Mouse (Mus musculus) MEL (cell line): ENCODE data around the gene Psmc3ip. TPM values are rescaled to one million over a fixed set of nuclear protein-coding genes. Genes with fewer than 3 reads are reported as not detected.
"Not testable (repeated sequence)": the region's sequence is repeated elsewhere in the genome, so short reads cannot be mapped to it uniquely, and the experiment has no call there.

Experiments
- DNase-seq: peaks from one replicate; pipeline ENCODE4 v3.0.0; 2011; ENCODE audit warnings: low read depth, low spot score
- H3K27ac ChIP-seq: 2 replicates; pipeline ENCODE4 v1.5.1; 2012; ENCODE audit warnings: low read depth, mild to moderate bottlenecking, control low read depth, low read length, moderate library complexity; ENCODE audit not compliant: control insufficient read depth
- H3K27me3 ChIP-seq, 2 experiments: fragments of 150-350 bp in 1 of 2; sonication (generic) in 1 of 2; 2 replicates each; pipeline ENCODE4 v1.6.1; 2012; ENCODE audit warnings: low read length in 2 of 2, mild to moderate bottlenecking in 2 of 2, improper control_type of control experiment in 1 of 2, moderate library complexity in 1 of 2; ENCODE audit not compliant: insufficient read depth in 2 of 2, control insufficient read depth in 1 of 2
- H3K36me3 ChIP-seq, 2 experiments: 2 replicates each; pipeline ENCODE4 v1.6.1; 2012 to 2014; ENCODE audit warnings: low read length in 2 of 2, improper control_type of control experiment in 1 of 2, inconsistent platforms in 1 of 2, mild to moderate bottlenecking in 1 of 2; ENCODE audit not compliant: insufficient read depth in 2 of 2, control insufficient read depth in 1 of 2
- H3K4me1 ChIP-seq, 2 experiments: fragments of 150-350 bp in 1 of 2; sonication (generic) in 1 of 2; 2 replicates each; pipeline ENCODE4 v1.6.1; 2012; ENCODE audit warnings: low read length in 2 of 2, improper control_type of control experiment in 1 of 2, mild to moderate bottlenecking in 1 of 2; ENCODE audit not compliant: insufficient read depth in 2 of 2, control insufficient read depth in 1 of 2
- H3K4me3 ChIP-seq, 2 experiments: fragments of 150-350 bp in 1 of 2; sonication (generic) in 1 of 2; 2 replicates each; pipeline ENCODE4 v1.5.1; 2012; ENCODE audit warnings: low read depth in 2 of 2, low read length in 2 of 2, mild to moderate bottlenecking in 2 of 2, moderate library complexity in 2 of 2, control low read depth in 1 of 2, improper control_type of control experiment in 1 of 2; ENCODE audit not compliant: control insufficient read depth in 1 of 2, insufficient read depth in 1 of 2
- H3K79me2 ChIP-seq: 2 replicates; pipeline ENCODE4 v1.6.1; 2012; ENCODE audit warnings: mild to moderate bottlenecking, low read length, moderate library complexity; ENCODE audit not compliant: control insufficient read depth, poor library complexity, insufficient read depth
- H3K9ac ChIP-seq: 2 replicates; pipeline ENCODE4 v1.6.1; 2012; ENCODE audit warnings: low read depth, mild to moderate bottlenecking, control low read depth, low read length, moderate library complexity; ENCODE audit not compliant: control insufficient read depth, poor library complexity, severe bottlenecking
- H3K9me3 ChIP-seq: fragments of 150-350 bp; sonication (generic); replicated peaks from 2 replicates; pipeline ENCODE4 v1.6.1; 2012; ENCODE audit warnings: mild to moderate bottlenecking, low read length, improper control_type of control experiment, moderate library complexity; ENCODE audit not compliant: insufficient read depth
- CHD2 ChIP-seq: IDR thresholded peaks from 2 replicates; pipeline ENCODE4 v1.6.1; 2011; ENCODE audit warnings: low read length, improper control_type of control experiment
- EP300 ChIP-seq, 2 experiments: IDR thresholded peaks; 2 replicates each; pipeline ENCODE4 v1.6.1; 2011; ENCODE audit warnings: improper control_type of control experiment in 2 of 2, low read length in 2 of 2, low read depth in 1 of 2, mild to moderate bottlenecking in 1 of 2
- JUND ChIP-seq: IDR thresholded peaks from 2 replicates; pipeline ENCODE4 v1.6.1; 2011; ENCODE audit warnings: low read depth, mild to moderate bottlenecking, improper control_type of control experiment, low read length
- MAFK ChIP-seq: IDR thresholded peaks from 2 replicates; pipeline ENCODE4 v1.6.1; 2011; ENCODE audit warnings: low read depth, mild to moderate bottlenecking, low read length, improper control_type of control experiment, borderline replicate concordance
- MXI1 ChIP-seq: IDR thresholded peaks from 2 replicates; pipeline ENCODE4 v1.6.1; 2011; ENCODE audit warnings: mild to moderate bottlenecking, low read depth, low read length, improper control_type of control experiment
- POLR2A ChIP-seq, 2 experiments: IDR thresholded peaks; 2 replicates each; pipeline ENCODE4 v1.6.1; 2011 to 2012; ENCODE audit warnings: low read length in 2 of 2, mild to moderate bottlenecking in 2 of 2, control low read depth in 1 of 2, improper control_type of control experiment in 1 of 2, low read depth in 1 of 2, moderate library complexity in 1 of 2; ENCODE audit not compliant: control insufficient read depth in 1 of 2, insufficient read depth in 1 of 2, poor library complexity in 1 of 2
- POLR2AphosphoS5 ChIP-seq: IDR thresholded peaks from 2 replicates; pipeline ENCODE4 v1.6.1; 2012; ENCODE audit warnings: low read depth, borderline replicate concordance, mild to moderate bottlenecking, inconsistent platforms, low read length, moderate library complexity, mixed read lengths
- polyA plus RNA-seq, 2 experiments: library from polyadenylated mRNA; stranded (reverse) in 1 of 2; unstranded in 1 of 2; fragments of >175 nt in 1 of 2; fragments of >200 nt in 1 of 2; gene quantifications; 2 replicates each; pipeline versions ENCODE4 v1.2.1 to v1.2.4; 2012; ENCODE audit warnings: low replicate concordance in 2 of 2, low read depth in 1 of 2; ENCODE audit not compliant: insufficient read length in 2 of 2, insufficient read depth in 1 of 2, missing spikeins in 1 of 2
- total RNA-seq: library from RNA; depleted of rRNA; stranded (reverse); fragments of 300-350 nt; gene quantifications from 2 replicates; pipeline ENCODE4 v1.2.3, GENCODE M21; 2012

Psmc3ip gene
- total and polyA plus RNA-seq, 3 experiments, result 8.2 to 14.5 TPM; not detected in 1

DNA sequence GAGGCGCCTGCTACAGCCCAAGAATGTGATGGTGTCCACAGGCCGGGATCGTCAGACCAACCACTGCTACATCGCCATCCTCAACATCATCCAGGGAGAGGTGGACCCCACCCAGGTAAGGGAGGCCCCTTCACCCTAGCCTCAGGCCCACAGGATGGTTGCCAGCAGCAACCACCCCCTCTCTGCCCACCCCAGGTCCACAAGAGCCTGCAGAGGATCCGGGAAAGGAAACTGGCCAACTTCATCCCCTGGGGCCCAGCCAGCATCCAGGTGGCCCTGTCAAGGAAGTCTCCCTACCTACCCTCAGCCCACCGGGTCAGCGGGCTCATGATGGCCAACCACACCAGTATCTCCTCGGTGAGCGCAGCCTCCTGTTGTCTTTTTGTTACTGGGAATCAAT, 29.8 kb upstream of the Psmc3ip start:
- not testable (repeated sequence) for H3K9ac ChIP-seq, H3K27me3 ChIP-seq, H3K27ac ChIP-seq, H3K79me2 ChIP-seq, H3K4me3 ChIP-seq, H3K4me1 ChIP-seq, H3K9me3 ChIP-seq, DNase-seq
- H3K36me3 ChIP-seq, result peaks cover 5 to 10% of the 10 kb centered on the region in 2 experiments

- H3K27me3 ChIP-seq, H3K27ac ChIP-seq, H3K4me1 ChIP-seq, DNase-seq, H3K4me3 ChIP-seq, H3K9me3 ChIP-seq, H3K9ac ChIP-seq: not testable (repeated sequence)
- Histone ChIP-seq H3K36me3 (peaks cover 5 to 10% of the 10 kb centered on the region in 2 experiments), H3K79me2 (peaks cover 10% of the 10 kb centered on the region)
Observed at GRCm38 (mm10) chr11:101124494-101124893, 29.3 kb upstream of the Psmc3ip start.

- Histone ChIP-seq H3K27ac (peak overlapping the region; percentile 81), H3K9ac (peak overlapping the region; percentile 82), H3K4me3 (peak overlapping the region; percentile 79 to 81), H3K27me3 (no peaks in the 10 kb centered on the region), H3K9me3 (no peaks in the 10 kb centered on the region), H3K36me3 (peaks cover 2 to 26% of the 10 kb centered on the region in 2 experiments; a peak in 3 of 4 replicates), H3K79me2 (peaks cover 36% of the 10 kb centered on the region), H3K4me1 (peaks cover 11 to 16% of the 10 kb centered on the region in 2 experiments)
- no peak for DNase-seq
- TF ChIP-seq MAFK, result no peak
- TF ChIP-seq CHD2, result no peak
- TF ChIP-seq MXI1, result no peak
- TF ChIP-seq POLR2A (IDR thresholded peaks at IDR 0.05; ENCODE audit: control insufficient read depth in 1 of 2, insufficient read depth in 1 of 2, low read depth in 1 of 2, low read length in 2 of 2, poor library complexity in 1 of 2), result no peak
- TF ChIP-seq EP300 (IDR thresholded peaks at IDR 0.05; ENCODE audit: low read depth in 1 of 2, low read length in 2 of 2), result no peak
- TF ChIP-seq POLR2AphosphoS5, result no peak
- no peak for TF ChIP-seq JUND
Observed at GRCm38 (mm10) chr11:101120545-101121188, 25.4 kb upstream of the Psmc3ip start.
